Mouse (Mus musculus) frontal cortex, postnatal 36 days (tissue): ENCODE results near the gene Gm21973.

Experiments used
- DNase-seq, 2 experiments: peaks; one replicate each; pipeline ENCODE4 v3.0.0; 2022; ENCODE audit warnings: low spot score in 2 of 2

Gm21973 gene

DNA sequence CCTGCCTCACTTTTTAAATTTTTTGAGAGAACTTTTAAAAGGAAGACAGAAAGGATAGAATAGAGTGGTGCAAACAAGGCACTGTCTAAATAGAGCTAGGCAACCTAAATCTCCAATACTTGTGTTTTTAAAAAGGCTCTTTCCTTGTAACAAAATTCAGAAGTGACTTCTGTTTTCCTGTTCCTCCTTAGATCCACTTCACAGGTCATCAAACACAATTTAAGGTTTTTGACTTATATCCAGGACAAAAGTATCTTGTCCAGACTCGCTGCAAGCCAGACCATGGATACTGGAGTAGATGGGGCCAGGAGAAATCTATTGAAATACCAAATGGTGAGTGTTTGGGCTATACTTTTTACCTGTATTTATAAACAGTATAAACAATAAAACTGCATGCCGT, at the start of gene Gm21973:
TSS of gene Gm21973 (plus strand) at position 301 of the 400 bp plus-strand sequence.
- no peak for DNase-seq

DNA sequence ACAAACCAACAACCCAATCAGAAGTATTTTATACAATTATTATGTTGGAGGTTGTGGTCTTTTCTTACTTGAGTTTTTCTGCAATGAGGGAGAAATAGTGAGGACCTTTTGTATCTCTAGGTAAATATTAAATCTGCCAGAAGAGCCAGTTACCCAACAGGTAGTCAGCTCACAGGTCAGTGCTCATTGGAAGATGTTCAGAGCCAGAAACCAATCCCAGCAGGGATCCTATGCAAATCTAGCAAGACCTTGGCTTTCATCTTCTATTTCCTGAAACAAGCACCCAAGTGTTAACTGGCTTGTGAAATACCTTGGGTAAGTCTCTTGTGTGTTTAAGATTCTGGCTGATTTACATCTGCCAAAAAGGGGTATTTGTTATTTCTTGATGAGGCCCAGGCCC, 48.8 kb upstream of the Gm21973 start:
- no peak for DNase-seq

DNA sequence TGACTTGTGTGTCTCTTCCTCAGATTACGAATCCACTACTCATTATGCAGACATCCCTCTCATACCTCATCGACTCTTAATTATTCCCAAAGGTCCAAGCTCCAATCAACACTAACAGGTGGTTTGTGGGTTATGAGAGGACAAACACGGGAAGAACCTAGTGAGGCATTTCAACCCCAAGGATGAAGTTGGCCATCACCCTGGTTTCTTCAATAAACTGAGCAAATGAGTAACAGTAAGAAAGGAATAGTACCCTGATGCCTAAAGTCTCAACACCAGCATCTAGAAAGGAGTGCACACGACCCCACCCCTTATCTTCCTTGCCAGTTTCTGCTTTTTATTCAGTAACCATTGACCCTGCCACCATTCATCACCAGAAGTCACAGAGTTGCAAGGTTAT, 47.7 kb upstream of the Gm21973 start:
- no peak for DNase-seq

- no peak for DNase-seq
These were observed 43.6 kb upstream of the Gm21973 start for GRCm38 (mm10) chr15:10281546-10281945.

- no peak for DNase-seq
These were observed 41.5 kb upstream of the Gm21973 start for GRCm38 (mm10) chr15:10283661-10284060.

- DNase-seq: no peak
These were observed 28.6 kb upstream of the Gm21973 start for GRCm38 (mm10) chr15:10296570-10296969.

GRCm38 (mm10) chr15:10298058-10298457, 27.1 kb upstream of the Gm21973 start:
- no peak for DNase-seq

DNA sequence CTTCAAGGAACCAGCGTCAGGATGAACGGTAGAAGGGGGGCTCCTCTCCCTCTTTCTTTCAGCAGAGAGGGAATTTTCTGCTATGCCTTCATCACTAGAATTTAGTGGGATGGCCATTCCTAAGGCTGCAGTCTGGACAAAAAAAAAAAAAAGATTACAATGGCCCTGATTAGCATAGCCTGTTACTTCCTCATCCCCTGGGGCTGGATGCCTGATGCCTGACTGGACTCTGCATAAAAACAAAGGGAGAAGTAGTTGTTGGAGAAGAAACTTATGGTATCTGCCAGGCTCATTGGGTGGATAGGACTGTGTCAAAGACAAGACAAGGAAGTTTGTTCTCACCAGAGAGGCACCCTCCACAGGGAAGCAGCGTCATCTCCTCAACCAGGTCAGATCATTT, 25.7 kb upstream of the Gm21973 start:
- DNase-seq: no peak

GRCm38 (mm10) chr15:10306461-10306860, 18.7 kb upstream of the Gm21973 start:
- DNase-seq: peak in 1 of 2 experiments; percentile 12

DNA sequence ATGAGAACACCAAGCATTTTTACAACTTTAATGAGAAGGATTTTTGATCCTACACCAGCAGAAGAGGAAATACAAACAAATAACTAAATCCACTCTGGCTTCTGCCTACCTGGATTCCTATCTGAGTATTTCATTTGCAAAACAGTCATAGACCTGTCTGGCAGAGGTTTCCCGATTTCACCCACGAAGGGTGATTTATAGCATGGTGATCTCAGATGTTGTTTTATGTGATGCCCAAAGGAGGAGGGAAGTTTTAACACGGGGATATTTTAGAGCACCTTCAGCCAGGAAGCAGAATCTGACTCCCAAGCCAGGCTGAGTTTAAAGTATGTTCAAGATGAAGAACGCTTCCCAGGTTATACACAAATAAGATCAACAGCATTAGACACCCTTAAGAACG, 13.4 kb upstream of the Gm21973 start:
- DNase-seq: no peak

DNA sequence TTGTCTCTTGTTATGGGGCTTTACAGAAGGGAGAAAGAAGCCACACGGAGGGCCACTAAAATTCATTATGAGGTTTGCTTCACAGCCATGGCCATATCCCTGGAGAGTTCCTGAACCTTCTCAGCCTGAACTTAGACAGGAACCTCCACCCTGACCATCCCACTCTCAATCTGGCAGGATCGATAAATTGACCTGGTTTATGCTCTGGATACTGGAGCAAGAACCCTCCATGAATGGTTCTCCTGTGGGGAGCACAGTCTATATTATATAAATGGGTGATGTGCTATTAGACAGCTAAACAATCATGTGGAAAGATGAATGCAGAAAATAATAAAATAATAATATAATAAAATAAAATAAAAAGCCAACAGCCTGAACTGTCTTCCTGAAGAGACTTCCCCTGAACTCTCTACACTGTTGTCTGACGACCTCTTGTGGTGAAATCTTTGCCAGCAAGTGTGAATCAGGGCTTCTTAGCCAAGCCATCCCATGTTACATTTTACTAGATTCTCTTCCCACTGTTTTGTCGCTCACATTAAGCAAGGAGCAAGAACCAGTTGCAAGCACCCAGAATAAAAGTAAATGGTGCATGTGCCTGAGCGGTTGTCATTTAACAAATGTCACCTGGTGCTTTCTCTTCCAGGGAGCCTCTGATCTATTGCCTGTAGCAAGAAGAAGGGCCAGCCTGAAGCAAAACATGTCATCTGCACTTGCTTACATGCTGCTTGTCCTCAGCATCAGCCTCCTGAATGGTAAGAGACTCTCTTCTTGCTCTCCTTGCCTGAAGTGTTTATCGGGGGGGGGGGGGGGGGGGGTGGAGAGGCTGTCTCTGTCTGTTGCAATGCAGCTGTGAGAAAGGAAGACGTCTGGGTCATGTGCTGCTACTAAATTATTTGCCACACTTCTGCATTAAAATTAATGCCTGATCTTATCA, 11.4 kb upstream of the Gm21973 start:
- peak; percentile 48 to 76 for DNase-seq

GRCm38 (mm10) chr15:10330626-10331025, 5.4 kb downstream of the Gm21973 start:
- DNase-seq: no peak

GRCm38 (mm10) chr15:10332566-10332965, 7.4 kb downstream of the Gm21973 start:
- no peak for DNase-seq

DNA sequence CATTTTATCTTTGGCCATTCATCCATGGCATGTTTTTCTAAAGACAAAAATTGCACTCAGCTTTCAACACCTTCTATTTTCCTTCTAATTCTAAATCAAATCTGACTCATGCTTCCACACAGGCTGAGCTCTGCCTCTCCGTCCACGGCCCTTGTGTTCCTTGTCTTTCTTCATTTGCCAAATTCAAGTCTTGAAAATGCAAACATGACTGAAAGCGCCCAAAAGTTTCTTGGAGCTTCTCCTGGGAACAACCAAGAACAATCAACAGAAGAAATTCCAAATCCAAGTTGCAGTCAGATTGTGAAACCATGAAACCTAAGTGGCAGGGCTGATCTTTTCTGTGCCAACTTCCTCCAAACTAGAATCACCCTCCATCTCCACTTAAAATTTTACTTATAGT, 13.4 kb downstream of the Gm21973 start:
- no peak for DNase-seq

DNA sequence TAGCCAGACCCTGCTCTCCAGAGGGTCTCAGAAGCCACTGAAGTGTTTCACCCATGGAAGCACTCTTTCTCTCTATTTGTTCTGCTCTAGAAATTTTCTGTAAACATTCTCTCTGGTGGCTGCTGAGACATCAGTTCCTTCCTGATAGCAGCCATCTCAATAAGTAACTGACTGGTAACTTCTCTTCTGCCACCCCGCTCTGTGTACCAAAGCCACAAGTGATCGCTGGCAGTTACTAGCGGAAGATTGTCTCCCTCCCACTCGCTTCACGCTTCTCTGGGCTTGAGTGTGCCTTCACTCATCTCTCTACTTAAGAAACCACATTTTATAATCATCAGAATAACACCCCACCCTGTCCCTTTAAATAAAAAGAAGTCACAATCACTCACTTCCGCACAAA, 21.9 kb downstream of the Gm21973 start:
- no peak for DNase-seq

- DNase-seq: no peak
These were observed 33.1 kb downstream of the Gm21973 start, which contains the start of gene Agxt2 for GRCm38 (mm10) chr15:10358039-10358948. Gene Agxt2 (plus strand): TSS chr15:10358532.

DNA sequence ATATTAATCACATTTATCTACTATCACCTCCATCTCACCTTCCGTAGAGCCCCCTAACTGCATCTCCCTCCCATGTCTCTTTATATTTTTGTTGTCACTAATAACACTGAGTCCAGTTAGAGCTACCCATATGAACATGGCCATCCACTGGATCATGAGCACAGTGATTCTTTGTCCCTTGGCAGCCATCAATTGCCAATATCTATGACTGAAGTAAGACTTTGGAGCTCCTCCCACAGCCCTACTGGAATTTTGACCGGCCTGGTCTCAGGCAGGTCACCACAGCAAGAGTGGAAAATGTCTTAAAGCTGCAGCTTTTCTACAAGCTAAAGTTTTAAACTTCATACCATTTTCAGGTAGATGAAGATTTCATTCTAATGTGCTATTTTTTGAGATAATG, 41.2 kb downstream of the Gm21973 start:
- DNase-seq: no peak

DNA sequence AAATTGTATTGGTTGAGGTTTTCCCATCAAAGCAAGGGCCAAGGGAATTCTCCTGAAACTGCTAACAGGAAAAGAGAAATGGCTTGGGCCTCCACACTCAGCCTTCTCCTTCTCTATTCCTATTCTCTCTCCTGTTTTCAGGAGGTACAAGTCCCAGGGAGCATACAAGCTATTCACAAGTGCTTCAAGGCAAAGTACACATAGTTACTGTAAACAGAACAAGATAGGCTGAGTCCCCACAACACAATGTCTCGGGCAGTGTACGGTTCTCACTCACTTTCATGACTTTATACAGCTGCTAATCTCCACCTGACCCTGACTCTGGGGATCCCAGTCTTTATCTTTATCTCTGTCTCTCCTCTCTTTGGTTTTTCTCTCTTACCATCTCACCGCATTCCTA, 50.2 kb downstream of the Gm21973 start:
- no peak for DNase-seq

DNA sequence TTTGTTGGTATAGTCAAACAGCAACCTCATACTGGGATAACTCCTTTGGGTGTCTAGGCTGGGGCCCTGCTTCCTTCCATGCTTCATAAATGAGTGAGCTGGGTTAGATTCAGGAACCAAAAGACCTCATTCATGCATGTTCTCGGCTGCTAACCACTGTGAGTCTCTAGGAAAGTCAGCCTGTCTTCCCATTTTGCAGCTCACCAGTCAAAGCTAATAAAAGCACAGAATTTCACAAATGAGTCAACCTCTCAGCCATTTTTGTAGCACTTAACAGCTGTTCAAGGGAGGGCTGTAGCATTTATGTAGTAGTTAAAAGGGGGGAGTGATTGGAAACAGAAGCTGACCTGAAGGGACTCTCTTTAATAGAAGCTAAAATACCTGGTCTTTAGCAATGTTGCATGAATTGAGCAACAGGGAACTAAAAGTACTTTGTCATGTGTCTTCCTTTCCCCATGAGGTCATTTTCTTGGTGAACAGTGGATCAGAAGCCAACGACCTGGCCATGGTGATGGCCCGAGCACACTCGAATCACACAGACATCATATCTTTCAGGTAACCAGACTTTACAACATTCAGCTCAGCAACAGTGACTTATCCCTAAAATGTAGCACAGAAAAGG, 53.3 kb downstream of the Gm21973 start:
- DNase-seq: peak in 1 of 2 experiments; percentile 20

GRCm38 (mm10) chr15:10379757-10380458, 54.7 kb downstream of the Gm21973 start:
- DNase-seq: no peak

DNA sequence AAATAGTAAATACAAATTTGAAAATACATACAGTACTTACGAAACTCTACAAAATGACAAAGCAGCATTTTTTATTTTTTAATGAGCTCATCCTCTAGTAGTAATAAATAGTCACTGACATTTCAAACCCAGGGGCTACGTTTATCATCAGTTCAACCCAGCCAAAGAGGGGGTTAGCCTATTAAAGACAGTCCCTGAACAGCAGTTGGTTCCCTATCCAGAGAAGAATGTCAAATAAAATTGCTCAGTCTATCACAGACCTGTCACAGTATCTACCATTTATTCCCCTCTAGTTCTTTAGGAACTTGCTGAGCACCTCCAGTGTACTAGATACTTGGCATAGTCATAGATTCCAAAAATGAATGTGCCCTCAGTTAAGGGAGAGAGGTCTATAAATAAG, 62.1 kb downstream of the Gm21973 start:
- no peak for DNase-seq
